Mouse (Mus musculus) inflammation-experienced regulatory T-cells, adult 16 weeks (primary cell): ENCODE data around the gene Smg9. TPM values are rescaled to one million over a fixed set of nuclear protein-coding genes. Genes with fewer than 3 reads are reported as not detected.

Experiments used
- polyA plus RNA-seq: library from polyadenylated mRNA; unstranded; fragments of 100-300 nt; shearing (Covaris generic); gene quantifications from one replicate; pipeline ENCODE4 v1.2.1, GENCODE M21; 2017

Smg9 gene
- 61.3 TPM for polyA plus RNA-seq

GRCm38 (mm10) chr7:24399256-24400081, at the start of gene Smg9:
Gene Smg9 (plus strand): TSS chr7:24399619.

GRCm38 (mm10) chr7:24369731-24370541, 29.5 kb upstream of the Smg9 start, which contains the start of gene Kcnn4:
Gene Kcnn4 (plus strand): TSS chr7:24370263.

GRCm38 (mm10) chr7:24451855-24452311, 52.5 kb downstream of the Smg9 start, which contains the start of gene Irgc1:
Gene Irgc1 (minus strand): TSS chr7:24452297.

GRCm38 (mm10) chr7:24462388-24463319, 63.2 kb downstream of the Smg9 start, which contains the start of gene Plaur:
Gene Plaur (plus strand): TSS chr7:24462484.

Other genes with a start within 250 kb of the Smg9 start
- gene Zfp114, start 224.6 kb upstream of the Smg9 start, polyA plus RNA-seq, result 1.9 TPM
- 1.2 TPM for gene Zfp111, start 188.2 kb upstream of the Smg9 start, polyA plus RNA-seq
- 7.7 TPM for gene Zfp109, start 162.1 kb upstream of the Smg9 start, polyA plus RNA-seq
- 1.0 TPM for gene Zfp108, start 144.8 kb upstream of the Smg9 start, polyA plus RNA-seq
- gene Zfp93, start 129.2 kb upstream of the Smg9 start, polyA plus RNA-seq, result 3.7 TPM
- gene Zfp61, start 98.4 kb upstream of the Smg9 start, polyA plus RNA-seq, result 28.4 TPM
- gene Zfp94, start 83.0 kb upstream of the Smg9 start, polyA plus RNA-seq, result 16.9 TPM
- not detected for gene Tescl, start 65.7 kb upstream of the Smg9 start, polyA plus RNA-seq
- gene Lypd5, start 50.4 kb upstream of the Smg9 start, polyA plus RNA-seq, result not detected
- 174 TPM for gene Kcnn4, start 29.4 kb upstream of the Smg9 start, polyA plus RNA-seq
- not detected for gene Irgc1, start 52.7 kb downstream of the Smg9 start, polyA plus RNA-seq
- 0.96 TPM for gene Plaur, start 62.9 kb downstream of the Smg9 start, polyA plus RNA-seq
- not detected for gene Cadm4, start 82.4 kb downstream of the Smg9 start, polyA plus RNA-seq
- 1.6 TPM for gene Zfp428, start 107.4 kb downstream of the Smg9 start, polyA plus RNA-seq
- gene AC161166.1, start 112.8 kb downstream of the Smg9 start, polyA plus RNA-seq, result not detected
- 1.2 TPM for gene Irgq, start 131.1 kb downstream of the Smg9 start, polyA plus RNA-seq
- gene Pinlyp, start 146.5 kb downstream of the Smg9 start, polyA plus RNA-seq, result not detected
- 74.3 TPM for gene Xrcc1, start 146.7 kb downstream of the Smg9 start, polyA plus RNA-seq
- 19.8 TPM for gene Ethe1, start 187.9 kb downstream of the Smg9 start, polyA plus RNA-seq
- 0.21 TPM for gene Zfp575, start 188.0 kb downstream of the Smg9 start, polyA plus RNA-seq
- 0.89 TPM for gene Phldb3, start 211.1 kb downstream of the Smg9 start, polyA plus RNA-seq
- gene Lypd3, start 236.9 kb downstream of the Smg9 start, polyA plus RNA-seq, result not detected